Mouse (Mus musculus): ENCODE measurements around the gene Olfr1113.
"Not testable (repeated sequence)": the region's sequence is repeated elsewhere in the genome, so short reads cannot be mapped to it uniquely, and the experiment has no call there.

DNA sequence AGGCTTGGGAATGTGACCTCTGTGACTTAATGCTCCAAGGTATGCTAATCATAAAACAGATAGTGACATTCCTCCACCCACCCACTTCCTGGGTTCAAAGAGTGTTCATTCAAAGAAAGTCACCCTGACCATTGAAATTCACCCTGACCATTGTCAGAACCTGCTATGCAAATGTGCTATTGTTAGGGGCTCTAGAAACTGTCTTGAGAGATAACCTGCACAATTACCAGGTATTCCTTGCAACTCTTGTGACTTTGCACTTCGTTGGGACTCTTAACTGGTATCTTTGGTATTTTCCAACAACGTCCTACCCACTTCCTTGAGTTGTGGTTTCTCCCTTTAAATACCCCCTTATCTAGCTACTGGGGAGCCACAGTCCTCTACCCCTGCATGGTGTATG is 41.0 kb upstream of the Olfr1113 start:
- TF ChIP-seq GATA1, TAL1 (IDR thresholded peaks at IDR 0.05; ENCODE audit: low read length): not testable (repeated sequence)
